ENCODE assay signal across 10 mouse cellular contexts in genomic region chr1:39349001-39349400, GRCm38 (mm10). TPM values are rescaled to one million over a fixed set of nuclear protein-coding genes. Genes with fewer than 3 reads are reported as not detected.
DNase-seq lines count a peak whose midpoint lies in the region; ATAC-seq and TF ChIP-seq lines count a peak whose summit lies in the region.
"Had no signal": no experiment of that assay in that cellular context is flagged by ENCODE, and none has a peak within 500 bp of the region (broad histone marks: within the 10 kb centered on the region; RNA-seq: fewer than 3 reads in every experiment).

No protein-coding gene starts in this region.

- H3K27me3 ChIP-seq in limb, embryonic 10.5 days (ENCODE audit: low read depth, poor library complexity, severe bottlenecking) = no peaks in the 10 kb centered on the region
- no peaks in the 10 kb centered on the region for H3K27me3 ChIP-seq in forebrain, embryonic 13.5 days
- H3K27me3 ChIP-seq: limb, embryonic 15.5 days had no signal

- H3K4me3 ChIP-seq in bone marrow macrophage, adult 2 months (ENCODE audit: insufficient read depth, low read length) = no peak overlapping the region
- H3K4me3 ChIP-seq in limb, embryonic 10.5 days = no peak overlapping the region
- H3K4me3 ChIP-seq in forebrain, embryonic 13.5 days = no peak overlapping the region
- H3K4me3 ChIP-seq: limb, embryonic 15.5 days had no signal

- no peak for ATAC-seq in forebrain, embryonic 13.5 days
- ATAC-seq in CD4-positive, CD25-positive, alpha-beta regulatory T cell, adult 4 months = no peak

- no peak overlapping the region for H3K4me2 ChIP-seq in forebrain, embryonic 13.5 days
- H3K4me2 ChIP-seq: limb, embryonic 15.5 days had no signal

- no peak overlapping the region for H3K9ac ChIP-seq in forebrain, embryonic 13.5 days
- H3K9ac ChIP-seq: limb, embryonic 15.5 days had no signal

- WGBS in limb, embryonic 10.5 days = 82% methylated on average over 1 of the region's 1 CpGs
- 94% methylated on average over 1 of the region's 1 CpGs for WGBS in forebrain, embryonic 13.5 days

- no peaks in the 10 kb centered on the region for H3K36me3 ChIP-seq in limb, embryonic 10.5 days
- no peaks in the 10 kb centered on the region for H3K36me3 ChIP-seq in forebrain, embryonic 13.5 days (ENCODE audit: poor library complexity, severe bottlenecking)
- H3K36me3 ChIP-seq: G1E; limb, embryonic 15.5 days had no signal

- peaks cover 21% of the 10 kb centered on the region for H3K4me1 ChIP-seq in bone marrow macrophage, adult 2 months (ENCODE audit: control insufficient read depth, insufficient read depth, low read length)
- no peaks in the 10 kb centered on the region for H3K4me1 ChIP-seq in limb, embryonic 10.5 days
- no peaks in the 10 kb centered on the region for H3K4me1 ChIP-seq in forebrain, embryonic 13.5 days
- H3K4me1 ChIP-seq: limb, embryonic 15.5 days had no signal

- TF ChIP-seq POLR2A in bone marrow macrophage, adult 2 months (IDR thresholded peaks at IDR 0.05; ENCODE audit: borderline replicate concordance, low read depth, low read length) = no peak

- no peak for TF ChIP-seq CTCF in bone marrow macrophage, adult 2 months (IDR thresholded peaks at IDR 0.05; ENCODE audit: low read depth, low read length)

- peak; percentile 32 to 65 for DNase-seq in lung, adult 18-20 months
- DNase-seq in lung, postnatal 4 days = no peak
- peak; percentile 64 to 78 for DNase-seq in heart, adult 9 months (ENCODE audit: low spot score in 2 of 2)
- DNase-seq in lung, postnatal 25 days (ENCODE audit: low spot score) = peak; percentile 53
- no peak for DNase-seq in limb, embryonic 10.5 days (ENCODE audit: low spot score)

- no peaks in the 10 kb centered on the region for H3K9me3 ChIP-seq in limb, embryonic 10.5 days (replicated peaks)
- no peaks in the 10 kb centered on the region for H3K9me3 ChIP-seq in forebrain, embryonic 13.5 days (replicated peaks)
- H3K9me3 ChIP-seq: G1E; limb, embryonic 15.5 days had no signal

- peak overlapping the region; percentile 53 for H3K27ac ChIP-seq in bone marrow macrophage, adult 2 months (ENCODE audit: insufficient read depth, low read depth, low read length)
- H3K27ac ChIP-seq in limb, embryonic 10.5 days = no peak overlapping the region
- no peak overlapping the region for H3K27ac ChIP-seq in forebrain, embryonic 13.5 days
- H3K27ac ChIP-seq: limb, embryonic 15.5 days had no signal

RNA-seq across cellular contexts. Expression of gene Rpl31, which starts 18.6 kb away (rescaled TPM):
- polyA plus RNA-seq in bone marrow macrophage, adult 2 months (2012; ENCODE audit: insufficient read depth, insufficient read length, missing spikeins) = 950 and 963 TPM in 2 replicates
- polyA plus RNA-seq in limb, embryonic 10.5 days (2016; fragmentation: Nextera tagmentation; extraction: Ambion mirVana) = 467 and 570 TPM in 2 replicates
- polyA plus RNA-seq in forebrain, embryonic 13.5 days (2015; fragmentation: Nextera tagmentation; extraction: Ambion mirVana) = 419 and 458 TPM in 2 replicates
- polyA plus RNA-seq in CD4-positive, CD25-positive, alpha-beta regulatory T cell, adult 4 months (2017; shearing (Covaris generic)) = 100 to 1,000 TPM; 322 to 513 TPM

Comparison
In these comparisons a context has a peak if more than half of its experiments do, and no peak if none do; other contexts are left out.
1. DNase-seq: peak in lung, adult 18-20 months (2 of 2), heart, adult 9 months (2 of 2) and lung, postnatal 25 days (single experiment); none in lung, postnatal 4 days (0 of 2) and limb, embryonic 10.5 days (single experiment).